Mouse (Mus musculus) 416B (cell line): ENCODE measurements around the gene Abcb6.

Experiments
- DNase-seq: peaks from one replicate; pipeline ENCODE4 v3.0.0; 2011; ENCODE audit warnings: low read depth

Abcb6 gene

DNA sequence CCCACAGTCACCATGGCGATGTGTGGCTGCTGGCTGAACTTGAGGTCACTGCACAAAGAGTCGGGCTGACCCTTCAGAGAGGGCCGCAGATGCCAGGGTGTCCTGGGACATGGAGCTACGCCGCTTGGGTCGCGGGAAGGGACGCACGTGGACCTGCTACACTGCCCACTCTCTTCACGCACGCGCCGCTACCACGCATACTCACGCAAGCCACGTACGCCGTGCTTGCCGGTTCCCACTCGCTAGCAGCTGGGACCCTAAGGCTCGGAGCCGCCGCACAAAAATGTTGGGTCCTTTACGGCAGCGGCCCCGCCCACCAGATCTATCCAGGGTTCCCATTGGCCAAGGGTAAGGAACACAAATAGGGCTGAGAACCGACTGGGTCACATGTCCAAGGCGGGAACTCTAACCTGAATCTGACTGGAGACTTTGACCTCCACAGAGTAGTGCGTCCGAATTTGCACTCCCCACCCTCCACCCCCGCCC, at the start of gene Abcb6:
Abcb6 (minus strand) TSS at position 288 of the 486 bp plus-strand sequence.
- DNase-seq, result peak; percentile 92

- DNase-seq, result peak; percentile 89
Measured at GRCm38 (mm10) chr1:75229158-75229557, 49.0 kb upstream of the Abcb6 start.

- DNase-seq, result no peak
Measured at GRCm38 (mm10) chr1:75227653-75228052, 47.5 kb upstream of the Abcb6 start.

DNA sequence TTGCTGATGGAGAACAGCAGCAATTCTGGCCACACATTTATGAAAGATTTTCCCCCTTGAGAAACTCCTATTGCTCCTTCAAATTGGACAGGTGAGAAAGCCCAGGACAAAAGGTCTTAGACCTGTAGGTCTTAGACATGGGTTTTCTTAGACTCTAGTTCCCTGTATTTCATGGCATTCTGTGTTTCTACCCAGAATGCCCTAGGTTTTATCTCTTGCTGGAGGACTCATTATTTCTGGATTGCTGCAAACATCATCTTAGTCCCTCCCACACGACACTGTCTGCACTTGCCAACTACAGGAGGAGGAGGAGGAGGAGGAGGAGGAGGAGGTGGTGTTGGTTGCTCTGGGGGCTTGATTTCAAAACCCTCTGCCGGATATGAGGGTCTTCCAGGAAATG, 45.9 kb upstream of the Abcb6 start:
- DNase-seq, result no peak

DNA sequence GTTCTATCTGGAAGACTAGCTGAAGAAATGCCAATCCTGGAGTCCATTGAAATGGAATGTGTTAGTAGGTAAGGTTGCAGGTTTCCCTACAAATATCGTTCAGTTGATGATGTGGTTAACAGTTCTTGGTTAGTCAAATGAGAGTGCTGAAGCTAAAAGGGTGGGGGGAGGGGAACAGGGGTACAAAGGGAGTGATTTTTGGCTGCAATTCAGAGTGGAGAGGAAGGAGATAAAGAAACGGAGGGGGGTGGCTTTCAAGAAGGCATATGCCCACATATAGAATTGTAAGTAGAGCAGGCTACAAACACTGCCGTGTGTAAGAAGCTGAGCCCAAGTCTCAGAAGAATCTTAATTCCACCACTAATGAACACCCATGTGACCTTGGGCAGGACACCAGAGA, 45.3 kb upstream of the Abcb6 start:
- no peak for DNase-seq

GRCm38 (mm10) chr1:75223532-75223931, 43.3 kb upstream of the Abcb6 start:
- DNase-seq, result no peak

- no peak for DNase-seq
Measured at GRCm38 (mm10) chr1:75222926-75223325, 42.7 kb upstream of the Abcb6 start.

- peak; percentile 50 for DNase-seq
Measured at GRCm38 (mm10) chr1:75221538-75221937, 41.3 kb upstream of the Abcb6 start.

DNA sequence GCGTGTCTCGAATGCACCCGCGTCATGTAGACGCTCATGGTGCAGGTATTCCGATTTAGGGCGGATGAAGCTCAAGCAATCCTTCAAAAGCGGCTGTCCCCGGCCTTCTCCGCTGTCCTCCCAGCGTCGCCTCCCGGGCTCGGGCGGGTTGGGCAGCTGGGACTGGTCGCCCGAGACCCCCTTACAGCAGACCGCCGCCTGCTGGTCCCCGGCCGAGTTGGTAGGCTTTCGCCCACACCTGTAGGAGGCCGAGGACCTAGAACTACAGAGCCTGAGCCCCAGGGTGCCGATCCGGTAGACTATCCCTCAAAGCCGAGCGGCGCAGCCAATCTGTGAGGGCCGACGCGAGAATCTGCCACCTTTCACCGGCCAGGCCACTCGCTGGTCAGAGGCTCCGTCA, 39.3 kb upstream of the Abcb6 start, which contains the start of gene Tuba4a:
Tuba4a (minus strand) TSS at position 335 of the 400 bp plus-strand sequence.
- no peak for DNase-seq

GRCm38 (mm10) chr1:75219078-75219477, 38.9 kb upstream of the Abcb6 start:
- peak; percentile 91 for DNase-seq

DNA sequence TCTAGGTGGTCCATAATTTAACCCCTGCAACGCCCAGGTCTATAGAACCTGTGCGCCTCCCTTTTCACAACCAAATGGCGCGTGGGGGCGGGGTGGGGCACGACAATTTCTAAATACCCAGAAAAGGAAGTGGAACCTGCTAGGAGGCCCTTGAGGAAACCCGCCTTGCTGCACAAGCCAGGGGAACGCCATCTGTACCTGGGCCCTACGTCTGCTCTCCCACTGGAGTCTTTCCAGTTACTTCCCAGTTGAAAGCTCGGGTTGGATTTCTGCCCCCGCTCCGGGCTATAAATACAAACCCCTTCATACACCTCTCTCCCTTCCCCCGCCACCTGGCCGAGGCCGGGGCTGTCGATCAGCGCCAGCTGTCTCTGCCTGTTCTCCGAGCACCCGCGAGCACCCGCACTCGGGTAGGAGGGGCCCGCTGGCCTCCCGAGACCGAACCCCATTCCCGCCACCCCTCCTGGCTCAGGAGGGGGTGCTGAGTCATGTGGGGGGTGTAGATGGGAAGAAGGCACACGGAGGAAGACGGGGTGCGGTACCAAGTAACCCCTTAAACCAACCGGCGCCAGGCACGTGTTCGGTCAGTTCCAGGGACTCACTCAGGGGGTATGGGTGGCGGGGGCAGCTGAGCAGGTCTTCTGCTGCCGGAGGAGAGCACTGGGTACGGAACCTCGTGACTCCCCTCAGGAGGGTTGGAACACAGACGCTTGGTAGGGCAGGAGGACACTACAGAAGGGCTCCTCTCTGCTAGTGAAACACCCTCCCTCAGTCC, 38.2 kb upstream of the Abcb6 start:
- DNase-seq, result peak; percentile 66

DNA sequence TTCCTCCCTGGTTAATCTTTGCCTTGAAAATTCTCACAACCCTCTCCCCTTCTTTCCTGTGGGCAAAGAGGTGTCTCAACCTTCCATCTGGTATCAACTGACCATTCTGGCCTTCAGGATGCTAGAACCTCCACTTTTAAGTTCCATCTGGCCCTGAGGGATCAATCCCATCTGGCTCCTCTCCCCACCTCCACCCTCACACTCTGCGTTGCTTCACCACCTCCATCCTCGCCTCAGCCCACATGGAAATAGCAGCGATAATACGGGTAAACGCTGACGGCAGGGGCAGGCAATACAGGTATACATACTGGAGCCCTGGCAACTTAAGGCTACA, 37.7 kb upstream of the Abcb6 start:
- peak; percentile 39 for DNase-seq

GRCm38 (mm10) chr1:75216797-75217585, 36.8 kb upstream of the Abcb6 start:
- DNase-seq, result no peak

DNA sequence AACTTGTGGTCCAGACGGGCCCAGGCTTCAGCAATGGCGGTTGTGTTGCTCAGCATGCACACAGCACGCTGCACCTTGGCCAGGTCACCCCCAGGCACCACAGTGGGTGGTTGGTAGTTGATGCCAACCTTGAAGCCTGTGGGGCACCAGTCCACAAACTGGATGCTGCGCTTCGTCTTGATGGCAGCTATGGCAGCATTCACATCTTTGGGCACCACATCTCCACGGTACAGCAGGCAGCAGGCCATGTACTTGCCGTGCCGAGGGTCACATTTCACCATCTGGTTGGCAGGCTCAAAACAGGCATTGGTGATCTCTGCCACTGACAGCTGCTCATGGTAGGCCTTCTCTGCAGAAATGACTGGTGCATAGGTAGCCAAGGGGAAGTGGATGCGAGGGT, 35.6 kb upstream of the Abcb6 start:
- DNase-seq, result no peak

- no peak for DNase-seq
Measured at GRCm38 (mm10) chr1:75214886-75215285, 34.7 kb upstream of the Abcb6 start.

DNA sequence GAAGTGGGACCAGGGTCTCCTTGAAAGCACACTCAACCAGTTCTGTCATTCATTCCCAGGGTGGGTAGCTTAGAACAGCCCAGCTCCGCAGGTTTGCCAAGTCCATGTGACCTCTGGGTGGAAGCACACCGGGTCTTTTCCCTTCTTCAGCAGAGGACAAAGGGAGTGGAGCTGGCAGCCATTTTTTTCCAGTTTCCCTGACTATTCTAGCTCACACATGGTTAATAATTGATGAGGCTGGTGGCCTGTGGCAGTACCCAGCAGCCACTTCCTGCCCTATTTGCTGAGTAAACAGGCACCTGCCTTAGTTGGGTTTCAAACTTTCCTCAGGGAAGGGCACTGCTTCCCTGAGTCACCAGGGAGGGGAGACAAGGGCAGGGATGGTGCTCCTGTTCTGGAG, 34.2 kb upstream of the Abcb6 start:
- no peak for DNase-seq

DNA sequence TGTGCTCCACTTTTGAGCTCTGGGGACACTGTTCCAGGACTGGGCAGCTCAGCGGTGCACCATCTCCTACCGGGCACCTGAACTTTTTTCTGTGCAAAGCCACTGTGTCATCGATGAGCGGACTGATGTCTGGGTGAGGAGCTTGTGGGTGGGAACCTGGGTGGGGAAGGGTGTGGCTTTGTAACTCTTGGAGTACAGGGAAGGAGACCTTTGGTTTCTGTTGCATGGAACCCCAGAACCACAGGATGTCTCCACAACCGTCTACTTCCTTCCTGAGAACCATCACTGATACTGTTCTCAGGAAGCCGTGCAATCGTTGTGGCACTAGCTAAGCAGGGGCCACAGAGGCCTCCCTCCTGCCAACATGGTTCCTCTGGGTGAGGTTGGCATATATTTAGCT, 32.9 kb upstream of the Abcb6 start:
- peak; percentile 98 for DNase-seq

DNA sequence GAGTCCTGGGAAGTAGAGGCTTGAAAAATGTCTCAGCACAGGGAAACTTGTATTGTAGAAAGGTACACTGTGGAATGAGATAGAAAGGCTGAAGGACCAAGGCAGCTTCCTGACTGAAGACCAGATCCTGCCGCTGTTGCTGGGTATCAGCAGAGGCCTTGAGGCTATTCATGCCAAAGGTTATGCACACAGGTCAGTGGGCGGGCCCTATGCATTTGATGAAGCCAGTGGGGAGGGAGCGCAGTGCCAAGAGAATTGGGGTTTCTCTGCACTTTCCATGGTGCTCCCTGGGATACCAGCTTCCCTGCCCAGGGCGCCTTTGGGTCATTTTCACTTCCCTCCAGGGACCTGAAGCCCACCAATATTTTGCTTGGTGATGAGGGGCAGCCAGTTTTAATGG, 32.4 kb upstream of the Abcb6 start:
- DNase-seq, result peak; percentile 67

DNA sequence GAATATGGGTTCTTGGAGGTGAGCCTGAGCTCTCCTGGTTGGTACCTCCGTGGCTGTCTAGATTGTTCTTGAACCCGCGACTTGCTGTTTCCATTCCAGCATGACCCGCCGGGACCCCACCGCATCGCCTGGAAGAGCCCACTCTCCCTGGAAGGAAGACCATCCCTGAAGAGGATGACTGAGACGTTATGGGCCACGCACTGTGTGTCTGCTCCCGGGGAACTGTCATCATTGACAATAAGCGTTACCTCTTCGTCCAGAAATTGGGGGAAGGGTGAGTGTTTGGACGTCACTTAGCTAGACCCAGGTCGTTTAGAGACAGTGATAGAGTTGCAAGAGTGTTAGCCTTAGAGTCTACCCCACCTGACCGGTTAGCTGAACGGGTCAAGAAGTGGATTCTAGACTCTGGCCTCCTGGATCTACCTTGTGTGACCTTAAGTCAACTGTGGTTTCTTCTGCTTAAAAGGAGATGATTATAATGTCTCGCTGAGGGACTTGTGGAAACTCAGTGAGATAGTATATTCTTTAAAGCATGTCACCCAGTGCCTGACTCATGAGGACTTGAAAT, 31.0 kb upstream of the Abcb6 start:
- no peak for DNase-seq

DNA sequence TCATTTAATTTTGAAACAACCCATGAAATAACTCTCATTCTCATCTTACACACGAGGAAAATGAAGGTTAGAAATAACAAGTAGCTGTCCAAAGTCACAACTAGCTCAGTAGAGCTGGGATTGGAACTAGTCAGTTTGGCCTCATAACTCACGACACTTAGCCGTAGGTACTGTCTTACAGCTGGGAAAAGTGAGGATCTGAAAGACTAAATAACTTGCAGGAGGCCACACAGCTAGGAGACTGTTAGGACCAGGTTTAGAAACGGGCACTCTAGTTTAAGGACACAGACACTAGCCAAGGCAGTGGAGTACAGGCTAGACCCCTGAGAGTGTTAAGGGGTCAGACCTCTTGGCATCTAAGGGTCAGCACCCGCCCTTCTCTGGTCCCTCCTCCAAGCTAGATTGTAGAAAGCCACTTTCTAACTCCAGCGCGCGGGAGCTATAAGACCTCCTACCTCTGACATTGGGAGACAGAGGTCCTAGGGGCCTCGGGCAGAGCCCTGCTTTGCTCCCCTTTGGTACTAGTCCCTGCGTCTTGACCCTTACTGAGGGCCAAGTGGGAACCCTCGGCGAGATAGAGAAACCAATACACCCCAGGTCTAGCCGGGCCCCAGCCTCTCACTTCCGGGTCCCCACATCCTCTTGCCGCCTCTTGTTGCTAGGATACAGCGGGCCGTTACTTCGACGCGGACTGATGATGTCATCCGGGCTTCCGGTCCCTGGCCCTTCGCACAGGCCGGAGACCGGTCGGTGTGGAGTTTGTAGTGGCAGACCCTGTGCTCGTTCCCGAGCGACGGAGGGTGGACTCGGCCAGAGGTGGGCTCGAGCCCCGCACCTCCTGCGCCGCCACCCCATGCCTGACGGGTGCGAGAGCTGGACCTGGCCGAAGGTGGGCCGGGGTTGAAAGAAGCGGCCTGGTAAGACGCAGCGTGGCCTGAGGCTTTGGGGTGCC, 30.2 kb upstream of the Abcb6 start, which contains the start of the genes Glb1l and Stk16:
Glb1l (minus strand) TSS at position 678 of the 952 bp plus-strand sequence.
Stk16 (plus strand) TSS at position 703 of the 952 bp plus-strand sequence.
- peak; percentile 98 for DNase-seq

DNA sequence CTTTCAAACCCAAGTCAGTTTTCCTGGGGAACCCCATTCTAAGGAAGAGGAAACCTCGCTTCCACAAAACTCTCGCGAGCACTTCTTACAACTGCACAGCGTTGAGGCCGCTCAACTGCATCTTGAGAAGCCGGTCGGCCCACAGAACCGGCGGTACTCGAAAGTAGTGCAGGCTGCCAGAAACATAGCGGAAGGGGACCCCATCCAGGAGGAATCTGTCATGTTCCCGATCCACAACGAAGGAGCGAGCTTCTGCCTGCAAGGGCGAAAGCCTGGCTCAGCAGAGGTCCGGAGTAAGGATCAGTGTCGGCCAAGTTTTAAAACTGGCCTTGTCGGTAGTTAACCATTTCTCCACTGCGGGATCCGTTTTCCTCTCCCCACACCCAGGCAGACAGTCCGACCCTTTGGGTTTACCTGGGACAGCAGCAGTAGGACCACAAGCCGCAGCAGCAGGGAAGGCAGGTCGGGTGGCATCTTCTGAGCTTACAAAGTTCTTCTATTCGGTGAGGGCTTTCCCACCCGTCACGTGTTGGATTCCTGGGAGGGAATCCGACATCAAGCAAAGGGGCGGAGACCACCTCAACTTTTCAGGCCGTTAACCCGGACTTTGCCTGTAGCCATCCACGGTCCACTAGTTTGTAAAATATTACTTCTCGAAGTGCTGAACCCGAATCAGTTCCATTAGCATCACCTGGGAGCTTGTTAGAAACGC, 28.9 kb upstream of the Abcb6 start:
- DNase-seq, result peak; percentile 90
